Mouse (Mus musculus) cerebellum, postnatal 25 days (tissue): ENCODE results near the gene Smim7.

ENCODE experiments used
- DNase-seq, 2 experiments: peaks; one replicate each; pipeline ENCODE4 v3.0.0; 2021; ENCODE audit warnings: mixed read lengths in 2 of 2

The Smim7 gene

DNA sequence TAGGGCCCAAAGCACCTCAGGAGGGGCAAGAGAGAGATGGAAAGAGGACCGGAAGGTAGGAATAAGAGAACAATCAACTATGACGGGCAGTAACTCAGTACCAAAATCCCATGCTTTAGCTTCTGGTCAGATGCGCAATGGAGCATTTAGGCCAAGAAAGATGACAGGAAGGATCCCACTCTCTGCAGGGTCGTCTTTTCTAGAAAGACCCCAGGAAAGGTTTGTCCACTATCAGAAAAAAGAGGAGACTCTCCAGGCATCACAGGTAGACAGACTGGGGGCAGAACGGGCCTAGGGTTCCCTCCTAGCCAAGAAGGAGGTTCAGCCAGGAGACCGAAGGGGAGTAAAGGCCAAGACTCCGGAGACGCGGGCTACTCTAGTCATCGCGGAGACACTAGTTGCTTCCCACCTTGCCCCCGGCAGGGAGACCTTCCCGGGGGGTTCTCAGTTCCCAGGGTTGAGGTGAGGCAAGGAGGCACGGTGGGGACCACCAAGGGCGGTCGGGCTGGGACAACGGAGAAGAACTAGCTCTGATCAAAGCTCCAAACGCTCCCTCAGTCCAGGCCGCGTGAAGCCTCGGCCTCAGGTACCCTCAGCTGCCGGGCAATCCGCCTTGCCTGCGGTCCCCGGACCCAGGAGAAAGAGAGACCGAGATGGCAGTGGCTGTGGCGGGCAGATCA, 23.6 kb downstream of the Smim7 start:
- peak in 1 of 2 experiments; percentile 43 for DNase-seq

DNA sequence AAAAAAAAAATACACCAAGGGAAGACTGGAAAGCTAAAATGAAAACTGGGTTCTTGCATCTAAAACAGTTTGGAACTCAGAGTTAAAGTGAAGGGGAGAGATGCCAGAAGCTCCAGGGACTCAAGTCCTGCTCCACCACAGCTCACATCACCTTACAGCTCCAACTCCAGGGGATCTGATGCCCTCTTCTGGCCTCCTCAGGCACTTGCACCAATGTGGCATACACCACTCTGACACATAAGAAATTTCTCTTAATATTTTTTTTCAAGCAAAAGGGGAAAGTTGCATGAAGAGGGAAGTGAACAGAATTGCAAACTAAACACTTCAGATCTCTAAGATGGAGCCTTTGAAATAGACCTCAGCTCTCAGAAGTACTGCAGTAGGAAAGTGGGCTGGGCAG, 31.7 kb downstream of the Smim7 start:
- peak in 1 of 2 experiments; percentile 24 for DNase-seq

DNA sequence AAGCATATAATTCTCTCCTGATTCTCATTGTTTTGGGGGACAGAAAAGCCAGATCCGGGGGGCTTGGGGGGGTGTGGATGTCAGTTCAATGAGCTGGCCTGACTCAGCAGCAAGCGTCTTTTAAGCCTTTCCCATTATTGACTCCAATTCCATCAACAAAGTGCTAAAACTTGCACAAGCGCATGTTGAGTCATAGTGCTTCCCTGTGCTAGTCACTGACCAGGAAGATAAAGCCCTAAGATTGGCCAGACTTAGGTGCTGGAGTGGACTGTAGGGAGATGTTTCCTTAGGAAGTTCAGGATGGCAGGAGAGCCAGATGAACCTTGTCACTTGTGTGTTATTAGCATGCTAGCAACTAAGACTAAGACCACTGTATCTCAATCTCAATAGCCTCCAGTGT, 36.0 kb downstream of the Smim7 start:
- no peak for DNase-seq

DNA sequence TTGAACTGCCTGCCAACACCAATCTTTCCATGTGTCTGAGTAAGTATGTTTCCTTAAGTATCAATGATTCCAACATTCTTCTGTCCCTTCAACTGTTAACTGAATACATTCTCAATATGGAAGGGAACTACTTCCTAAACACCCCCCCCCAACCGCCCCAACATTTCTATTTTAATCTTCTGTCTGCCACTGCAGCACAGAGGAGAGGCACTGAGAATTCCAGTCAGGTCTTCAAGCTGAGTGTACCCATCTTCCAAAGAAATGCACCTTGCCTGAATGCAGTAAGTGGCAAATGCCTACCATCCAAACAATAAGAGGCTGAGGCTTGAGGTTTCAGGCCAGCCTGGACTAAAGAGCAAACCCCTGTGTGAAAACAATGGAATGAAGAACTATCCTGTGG, 38.8 kb downstream of the Smim7 start:
- DNase-seq, result no peak

DNA sequence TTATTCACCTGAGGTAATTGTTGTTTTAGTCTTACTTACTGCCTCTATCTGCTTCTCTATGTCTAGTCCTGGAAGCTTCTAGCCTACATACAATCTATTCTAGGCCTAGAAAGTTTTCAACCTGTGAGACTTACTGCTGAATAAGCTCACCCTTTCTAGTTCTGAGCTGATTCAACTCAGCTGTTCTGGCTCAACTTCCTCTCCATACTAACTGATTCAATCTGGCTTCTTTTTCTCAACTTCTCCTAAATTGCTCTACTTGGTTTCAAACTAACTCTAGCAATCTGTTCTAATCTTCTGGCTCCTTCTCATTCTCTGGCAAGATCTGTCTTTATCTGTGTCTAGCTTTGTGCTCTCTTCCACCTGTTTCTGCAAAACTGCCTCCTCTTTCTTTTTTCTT, 49.0 kb downstream of the Smim7 start:
- no peak for DNase-seq

DNA sequence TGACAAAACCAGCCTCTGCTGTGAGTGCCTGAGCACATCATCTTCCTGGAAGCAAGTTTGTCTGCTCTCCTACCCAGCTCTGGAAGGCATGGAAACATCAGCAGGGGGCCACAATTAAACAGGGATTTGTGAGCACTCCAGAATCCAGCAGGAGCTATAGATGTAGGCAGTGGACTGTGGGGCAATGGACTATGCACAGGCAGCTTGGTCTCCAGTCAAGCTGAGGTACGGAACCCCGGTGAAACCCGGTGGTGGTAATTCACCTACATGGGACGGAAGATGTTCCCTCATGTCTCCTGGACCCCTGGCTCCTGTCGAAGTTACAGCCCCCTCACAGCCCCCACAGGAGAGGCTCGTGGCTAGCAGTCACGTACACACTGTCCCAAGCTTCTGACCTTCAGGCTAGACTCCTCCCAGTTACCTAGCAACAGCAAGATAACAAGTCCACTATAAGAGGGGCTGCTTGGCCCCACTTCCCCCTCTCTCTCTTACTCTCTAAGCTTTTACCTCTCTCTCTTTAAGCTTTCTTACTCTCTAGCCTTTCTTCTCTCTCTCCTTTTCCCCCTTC, 53.4 kb downstream of the Smim7 start:
- DNase-seq, result no peak
